Mouse (Mus musculus) kidney, postnatal 10 days (tissue): ENCODE results near the gene March6.

Source experiments
- DNase-seq: peaks from one replicate; pipeline ENCODE4 v3.0.0; 2021; ENCODE audit warnings: mixed read lengths

The March6 gene

DNA sequence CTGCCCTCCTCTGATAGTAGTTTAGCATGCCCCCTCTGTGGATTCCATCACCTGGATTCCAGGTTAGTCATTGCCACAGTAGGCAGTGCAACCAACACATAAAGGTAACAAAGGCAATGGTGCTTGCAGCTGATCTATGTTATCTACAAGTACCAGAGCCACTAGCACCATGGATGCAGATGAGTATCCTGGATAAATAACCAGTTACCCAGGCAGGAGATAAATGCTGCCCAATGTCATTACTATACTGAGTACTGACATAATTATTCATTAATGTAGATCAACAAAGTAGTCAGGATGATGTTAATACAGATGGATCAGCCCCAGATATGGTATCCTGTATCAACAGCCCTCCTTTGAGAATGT is 19.5 kb downstream of the March6 start:
- no peak for DNase-seq

DNA sequence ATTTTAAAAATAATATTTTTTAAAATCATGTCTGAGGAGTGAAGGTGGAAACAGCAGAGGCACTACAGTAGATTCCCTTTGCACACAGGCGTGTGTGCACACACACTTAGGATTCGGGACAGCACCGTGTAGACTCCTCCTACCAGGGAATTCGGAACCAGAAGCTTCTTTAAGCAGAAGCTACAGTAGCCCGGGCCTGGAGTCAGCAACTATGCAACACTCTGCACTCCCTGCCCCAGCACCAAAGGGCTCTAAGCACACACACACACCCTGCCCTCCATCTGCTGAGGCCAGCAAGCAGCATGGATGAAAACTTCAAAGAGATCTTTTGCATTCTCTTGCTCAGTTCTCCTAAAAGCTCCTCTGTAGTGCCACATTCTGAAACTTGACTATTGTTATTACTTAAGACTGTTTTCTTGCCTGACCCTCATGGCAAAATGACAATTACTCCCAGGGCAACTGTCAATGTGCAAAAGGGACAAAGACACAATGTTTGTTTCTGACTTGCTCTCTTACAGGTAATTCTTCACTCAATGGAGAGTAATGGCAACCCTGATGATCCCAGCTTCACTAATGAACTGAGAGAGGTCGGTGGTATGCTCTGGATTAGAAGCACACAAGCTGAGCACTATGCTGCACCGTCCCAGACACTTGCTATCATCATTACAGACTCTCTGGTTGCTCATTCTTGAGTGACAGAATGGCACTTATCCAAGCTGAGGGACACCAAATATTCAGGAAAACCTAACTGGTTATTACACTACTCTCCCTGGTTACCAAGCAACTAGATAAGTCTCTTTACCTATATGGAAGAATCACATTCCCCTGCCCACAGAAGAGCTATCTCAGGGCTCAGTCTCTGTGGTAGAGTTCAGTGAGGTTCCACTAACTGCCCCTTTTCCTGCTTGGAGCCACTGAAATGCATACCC is 20.1 kb downstream of the March6 start:
- peak; percentile 17 for DNase-seq

DNA sequence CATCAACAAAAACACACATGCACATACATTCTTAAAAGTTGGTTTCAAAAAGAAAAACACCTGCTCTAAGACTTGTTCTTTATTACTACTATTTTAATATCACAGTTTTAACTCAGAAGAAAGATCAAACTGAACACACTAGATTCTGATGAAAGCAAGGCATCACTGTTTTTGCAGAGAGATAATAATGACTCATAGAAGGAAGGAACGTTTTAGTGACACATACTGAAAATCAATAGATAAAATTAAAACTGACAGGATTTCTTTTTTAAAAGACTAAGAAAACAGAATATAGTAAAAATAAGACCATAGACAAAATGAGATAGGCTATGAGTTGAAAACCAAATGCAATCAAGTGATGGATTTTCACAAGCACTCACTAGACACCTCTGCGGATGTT is 25.8 kb downstream of the March6 start:
- DNase-seq, result no peak

DNA sequence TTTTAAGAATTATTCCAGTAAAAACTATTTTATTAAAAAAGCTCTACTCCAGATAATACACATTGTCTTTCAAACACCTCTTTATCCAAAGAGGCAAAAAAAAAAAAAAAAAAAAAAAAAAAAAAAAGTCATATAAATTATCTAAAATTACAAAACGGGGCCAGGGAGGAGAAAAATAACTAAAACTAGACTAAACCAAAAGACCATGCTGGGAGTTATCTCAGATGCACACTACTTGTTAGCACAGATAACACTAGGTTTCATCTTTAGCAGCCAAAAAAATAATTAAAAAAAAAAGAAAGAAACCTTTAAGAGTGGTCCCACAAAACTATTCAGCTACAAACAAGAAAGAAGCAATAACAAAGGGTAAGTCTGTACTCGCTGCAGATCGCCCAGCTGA is 27.4 kb downstream of the March6 start:
- no peak for DNase-seq

DNA sequence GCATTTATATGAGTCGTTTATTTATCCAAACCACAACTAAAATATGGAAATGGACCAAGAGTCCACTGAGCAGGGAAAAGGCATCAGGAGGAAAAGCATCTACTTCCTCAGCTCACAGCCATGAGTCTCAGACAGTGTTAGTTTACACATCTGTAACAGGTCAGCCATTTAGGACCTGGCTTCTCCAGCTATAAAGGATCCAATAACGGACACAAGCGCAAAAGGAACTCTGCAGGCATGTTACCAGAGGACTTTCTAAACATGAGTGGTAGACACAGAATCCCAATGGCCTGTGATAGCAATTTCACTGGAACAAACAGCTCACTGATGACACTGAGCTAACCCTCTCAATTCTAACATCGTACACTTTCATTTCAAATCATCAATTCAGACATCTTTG is 27.9 kb downstream of the March6 start:
- DNase-seq, result no peak

DNA sequence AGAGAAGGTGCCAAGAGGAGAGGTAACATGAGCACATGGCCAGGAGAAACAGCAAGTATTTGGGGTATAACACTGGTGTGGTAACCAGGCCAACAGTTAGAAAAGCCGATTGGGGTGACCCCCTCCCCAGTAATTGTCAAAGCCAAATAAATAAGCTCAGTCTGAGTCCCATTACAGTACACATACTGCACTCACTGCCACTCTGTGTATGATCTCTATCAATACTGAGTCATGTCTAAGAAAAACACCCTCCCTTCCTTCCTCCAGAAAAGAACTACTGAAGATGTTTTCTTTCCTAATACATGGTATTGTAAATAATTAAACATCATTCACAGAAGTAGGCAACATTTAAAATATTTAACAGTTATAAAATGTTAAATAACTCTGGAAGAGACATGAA is 28.5 kb downstream of the March6 start:
- no peak for DNase-seq

DNA sequence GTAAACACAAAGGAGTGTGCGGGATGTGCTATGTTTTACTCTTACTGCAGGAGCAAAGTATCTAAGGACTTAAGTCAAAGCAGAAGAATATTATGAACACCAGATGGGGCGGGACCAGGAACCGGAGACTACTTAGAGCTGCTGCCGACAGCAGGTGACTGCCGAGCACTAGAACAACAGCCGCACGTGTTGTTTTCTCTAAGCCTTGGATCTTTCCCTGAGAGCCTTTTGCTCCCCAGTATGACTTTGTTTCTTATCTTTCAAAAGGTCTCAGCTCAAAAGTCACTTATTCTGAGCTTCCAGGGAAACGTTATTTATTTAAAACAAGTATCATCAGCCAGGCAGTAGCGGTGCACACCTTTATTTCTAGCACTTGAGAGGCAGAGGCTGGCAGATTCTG is 36.0 kb downstream of the March6 start:
- no peak for DNase-seq

DNA sequence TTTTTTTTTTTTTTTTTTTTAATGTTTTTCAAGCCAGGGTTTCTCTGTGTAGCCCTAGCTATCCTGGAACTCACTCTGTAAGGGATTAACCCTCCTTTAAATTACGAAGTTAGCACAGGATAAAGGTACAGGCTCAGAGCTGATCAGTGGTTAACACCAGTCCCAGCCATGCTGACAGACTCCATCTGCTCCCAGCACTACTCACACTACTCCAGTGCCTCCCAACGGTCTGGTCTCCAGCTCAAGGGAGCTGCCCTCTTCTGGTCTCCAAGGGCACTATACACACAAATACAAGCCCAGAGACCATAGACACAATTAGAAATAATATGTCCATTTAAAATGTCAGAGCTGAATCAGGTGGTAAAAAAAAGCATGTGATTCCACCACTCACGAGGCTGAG is 36.5 kb downstream of the March6 start:
- no peak for DNase-seq

DNA sequence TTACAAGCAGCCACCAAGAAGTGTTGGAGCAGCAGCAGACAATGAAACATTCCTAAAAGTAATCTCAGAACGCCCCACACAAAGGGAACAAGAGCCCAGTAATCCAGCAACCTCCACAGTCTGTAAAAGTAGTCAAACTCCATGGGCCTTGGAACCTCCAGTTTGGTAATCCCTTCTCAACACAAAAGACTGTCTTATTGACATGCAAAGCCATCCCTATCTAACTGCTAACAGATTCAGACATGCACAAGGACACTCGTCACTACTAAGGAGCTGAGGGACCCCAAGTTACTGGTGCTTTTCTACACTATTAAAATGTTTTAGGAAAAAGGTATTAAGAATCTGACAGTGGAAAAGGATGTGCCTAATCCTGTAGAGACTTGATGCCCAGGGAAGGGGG is 43.4 kb downstream of the March6 start:
- DNase-seq, result no peak

DNA sequence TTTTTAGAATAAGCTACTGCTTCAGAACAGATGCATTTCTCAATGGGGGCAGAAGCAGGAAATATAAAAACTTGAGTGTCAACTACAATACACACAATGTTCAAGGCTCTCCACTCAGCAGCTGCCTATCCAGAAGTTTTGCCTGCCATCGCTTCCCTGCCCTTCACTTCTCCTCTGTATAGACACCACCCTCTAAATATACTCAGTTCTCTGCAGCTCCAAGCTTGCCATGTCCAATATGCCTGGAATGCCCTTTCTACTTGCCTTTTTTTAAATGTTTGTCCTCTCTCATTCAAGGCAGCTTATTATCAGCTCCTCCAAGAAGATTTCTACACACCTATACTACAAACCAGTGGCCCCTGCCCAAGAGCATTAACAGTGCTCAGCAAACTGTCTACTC is 54.2 kb downstream of the March6 start:
- no peak for DNase-seq

DNA sequence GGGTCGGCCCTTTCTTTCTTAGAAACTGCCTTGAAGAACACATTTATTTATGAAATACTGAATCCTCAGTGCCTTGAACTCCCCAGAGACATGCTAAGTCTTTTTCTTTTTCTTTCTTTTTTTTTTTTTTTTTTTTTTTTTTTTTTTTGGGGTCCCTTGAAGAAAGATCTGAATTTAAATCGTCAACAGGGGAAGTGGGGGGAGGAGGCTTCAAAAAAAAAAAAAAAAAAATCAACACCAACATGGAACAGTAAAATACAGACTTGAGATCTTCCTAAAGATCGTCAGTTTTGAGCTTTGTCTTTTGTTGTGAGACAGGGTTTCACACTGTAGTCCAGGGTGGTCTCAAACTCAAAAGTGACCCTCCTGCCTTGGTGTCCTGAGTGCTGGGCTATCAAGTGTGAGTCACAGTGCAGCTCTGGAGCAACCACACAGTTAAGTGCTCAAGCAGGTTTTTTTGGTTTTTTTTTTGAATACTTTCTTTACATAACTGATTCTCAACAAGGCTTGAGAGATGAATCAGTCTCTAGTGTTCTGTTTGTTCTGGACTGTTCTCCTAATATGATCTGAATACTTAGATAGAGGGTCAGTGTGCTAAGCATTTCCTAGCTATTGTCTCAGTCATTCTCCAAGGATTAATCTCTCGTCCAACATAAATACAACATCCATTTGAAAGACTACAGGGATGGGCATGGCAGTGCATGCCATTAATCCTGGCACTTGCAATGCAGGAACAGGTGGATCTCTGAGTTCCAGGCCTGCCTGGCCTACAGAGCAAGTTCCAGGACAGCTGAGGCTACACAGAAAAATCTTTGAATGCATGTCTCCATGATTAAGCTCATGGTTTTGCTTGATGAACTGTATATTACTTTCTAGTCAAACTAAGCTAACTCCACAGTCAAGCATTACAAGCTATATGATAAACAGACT is 57.9 kb downstream of the March6 start:
- no peak for DNase-seq

DNA sequence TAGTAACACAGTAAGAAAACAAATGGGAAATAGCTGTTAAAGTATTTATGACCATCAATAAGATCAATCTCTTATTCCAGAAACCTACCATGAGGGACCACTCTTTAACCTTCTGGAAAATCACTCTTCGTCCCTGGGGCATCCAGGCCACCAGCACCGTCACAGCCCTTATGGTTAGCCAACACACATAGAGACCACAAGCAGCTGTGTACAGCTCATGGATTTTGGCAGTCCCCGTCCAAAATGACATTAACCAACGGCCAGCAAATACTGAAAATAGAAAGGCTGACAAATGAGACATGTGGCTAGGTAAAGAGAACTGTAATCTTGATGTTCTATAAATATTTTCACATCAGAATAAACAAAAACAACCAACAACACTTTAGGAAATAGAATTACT is 59.3 kb downstream of the March6 start:
- DNase-seq, result no peak

DNA sequence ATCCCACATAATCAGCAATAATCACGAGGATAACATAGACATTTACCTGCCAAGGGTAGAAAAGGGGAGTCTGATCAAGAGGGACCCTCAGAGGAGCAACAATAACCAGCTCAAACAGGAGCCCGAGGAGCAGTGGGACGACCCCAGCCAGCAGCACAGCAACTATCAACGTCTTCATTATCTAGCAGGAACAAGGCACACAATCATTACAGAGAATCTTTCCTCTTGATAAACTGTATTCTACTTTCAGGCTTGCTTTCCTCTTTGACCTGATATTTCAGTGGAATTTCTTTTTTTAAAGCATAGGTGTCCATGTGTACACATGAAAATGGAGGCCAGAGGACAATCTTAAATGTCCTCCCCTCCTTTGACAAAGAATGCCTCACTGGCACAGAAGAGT is 61.4 kb downstream of the March6 start:
- no peak for DNase-seq

DNA sequence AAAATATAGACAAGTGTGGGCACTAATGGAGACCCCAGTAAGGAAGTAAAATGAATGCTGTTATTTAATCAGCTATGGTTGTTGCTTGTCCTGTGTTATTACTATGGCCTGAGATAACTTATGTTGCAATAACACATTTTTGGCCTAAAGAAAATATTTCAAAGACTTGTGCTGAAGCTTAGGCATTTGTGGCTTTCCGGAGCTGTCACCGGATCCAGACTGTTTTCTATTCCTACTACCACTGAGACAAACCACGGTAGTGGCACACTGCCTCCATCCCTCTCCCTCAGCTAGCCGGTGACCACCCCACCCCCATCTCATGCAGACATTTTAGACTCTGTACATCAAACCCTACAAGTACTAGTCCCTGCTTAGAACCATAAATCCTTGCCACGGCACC is 62.0 kb downstream of the March6 start:
- no peak for DNase-seq

DNA sequence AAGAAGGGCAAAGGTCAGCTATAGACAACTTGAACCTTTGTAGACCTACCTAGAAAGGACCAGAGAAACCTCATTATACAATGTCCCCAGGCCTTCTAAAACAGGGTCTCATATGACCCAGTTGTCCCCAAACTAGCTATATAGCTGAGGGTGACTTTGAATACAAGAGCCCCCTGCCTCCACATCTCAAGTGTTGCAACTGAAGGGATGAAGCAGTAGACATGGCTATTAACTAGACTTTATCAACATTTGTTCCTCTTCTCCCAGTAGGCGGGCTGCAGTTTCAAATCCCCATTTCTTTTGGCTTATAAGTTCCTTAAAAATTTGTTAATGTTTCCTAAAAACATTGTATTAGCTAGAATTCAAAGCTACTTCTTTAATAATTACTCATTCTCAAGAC is 64.1 kb downstream of the March6 start:
- no peak for DNase-seq

DNA sequence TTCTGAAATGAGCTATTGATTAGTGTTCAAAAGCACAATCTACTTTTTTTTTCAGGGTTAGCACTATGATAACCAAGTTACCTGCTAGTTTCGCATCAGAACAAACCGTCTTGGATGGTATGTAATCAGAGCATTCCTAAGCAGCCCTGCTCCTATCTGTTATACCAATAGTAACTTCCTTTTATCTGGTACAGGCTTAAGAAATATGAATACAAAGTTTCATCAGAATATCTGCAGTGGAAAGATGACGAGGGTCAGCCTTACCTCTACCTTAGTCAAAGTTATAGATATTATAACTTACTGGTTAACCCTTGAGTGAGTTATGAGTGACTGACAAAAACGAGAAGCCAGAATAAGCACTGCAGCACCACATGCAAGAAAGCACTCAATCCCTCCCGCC is 64.6 kb downstream of the March6 start:
- DNase-seq, result no peak

DNA sequence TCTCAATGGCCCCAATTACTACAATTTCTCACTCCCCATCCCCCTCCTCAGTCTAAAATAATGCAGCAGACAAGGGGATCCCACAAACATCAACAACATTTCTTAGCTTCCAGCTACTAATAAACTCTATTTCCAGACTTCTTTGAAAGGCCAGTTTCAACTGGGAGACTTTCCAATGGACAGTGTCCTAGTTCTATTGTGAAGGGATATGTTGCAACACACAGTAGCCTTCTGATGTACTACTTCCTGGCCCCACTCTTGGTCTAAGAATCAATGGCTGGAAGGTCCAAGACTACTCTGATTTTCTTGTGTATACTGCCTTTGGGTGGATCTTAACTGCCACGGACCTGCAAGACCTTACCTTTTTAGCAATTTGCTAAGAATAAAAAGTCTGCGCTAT is 65.0 kb downstream of the March6 start:
- DNase-seq, result no peak

DNA sequence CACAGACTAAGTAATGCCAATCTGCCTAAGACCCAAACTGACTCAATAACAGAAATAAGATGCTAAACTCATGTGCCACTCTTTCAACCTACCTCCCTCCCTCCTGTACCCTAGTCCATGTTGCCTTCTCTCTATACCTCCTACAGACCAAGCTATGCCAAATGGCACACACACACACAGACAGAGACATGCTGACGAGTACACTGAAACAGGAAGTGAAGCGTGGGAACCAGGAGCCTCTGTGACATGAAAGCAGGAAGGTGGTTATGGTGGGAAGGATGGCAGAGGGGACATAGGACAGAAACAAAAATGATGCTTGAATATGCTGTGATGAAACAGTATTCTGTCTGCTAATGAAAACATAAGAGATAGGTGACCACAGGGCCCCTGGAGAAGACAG is 70.3 kb downstream of the March6 start:
- no peak for DNase-seq

DNA sequence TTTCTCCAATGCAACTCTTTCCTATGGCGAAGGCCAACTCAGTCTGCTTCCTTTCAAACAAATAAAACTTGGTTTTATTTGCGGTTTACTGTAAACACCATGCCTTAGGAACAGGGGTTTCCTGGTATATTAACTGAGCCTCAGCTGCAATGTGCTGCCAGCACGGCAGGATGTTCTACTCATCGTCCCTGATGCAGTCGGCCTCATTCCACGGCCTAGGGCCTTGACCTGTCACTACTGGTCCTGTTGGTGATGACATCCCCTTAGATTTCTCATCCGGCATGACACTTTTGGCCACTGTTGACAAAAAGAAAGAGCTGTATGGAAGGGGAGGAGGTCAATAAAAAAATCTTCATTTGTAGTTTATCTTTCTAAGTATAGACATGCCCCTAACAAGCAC is 72.8 kb downstream of the March6 start:
- no peak for DNase-seq

DNA sequence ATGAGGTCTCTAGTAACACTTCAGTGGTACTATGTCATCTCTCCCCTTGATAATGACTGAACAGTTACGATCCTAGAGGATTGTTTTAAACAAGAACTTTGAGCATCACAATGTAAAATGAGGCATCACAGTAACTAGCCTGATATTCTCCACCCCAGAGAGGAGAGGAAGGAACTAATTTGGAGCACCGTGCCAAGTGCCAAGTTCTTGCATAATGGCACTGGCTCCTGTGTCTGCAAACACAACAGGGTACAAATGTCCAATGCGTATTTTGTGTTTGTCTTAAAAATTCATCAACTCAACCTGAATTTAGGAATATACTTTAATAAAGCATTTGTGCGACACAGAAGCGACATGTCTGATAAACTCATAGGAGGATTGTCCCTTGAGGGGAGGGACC is 74.5 kb downstream of the March6 start:
- DNase-seq, result no peak

DNA sequence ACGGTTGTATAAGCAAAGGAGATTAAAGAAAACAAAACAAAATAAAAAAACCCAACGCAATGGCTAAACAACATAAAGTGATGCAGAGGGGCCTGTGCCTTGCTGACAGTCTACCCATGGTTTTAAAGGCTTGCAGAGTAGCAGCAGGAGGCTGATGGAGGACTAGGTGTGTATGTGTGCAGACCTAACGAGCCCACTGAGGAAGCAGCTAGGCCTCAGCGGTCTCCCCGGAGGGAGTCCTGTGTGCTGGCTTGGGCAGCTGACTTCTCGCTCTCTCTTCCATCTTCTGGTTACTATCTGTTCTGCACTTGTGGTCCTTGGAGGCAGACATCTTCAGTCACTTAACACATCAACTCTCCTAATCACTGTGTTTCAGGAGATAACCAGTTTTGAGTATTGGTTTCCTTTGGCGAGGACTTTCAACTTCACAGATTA is 76.0 kb downstream of the March6 start:
- no peak for DNase-seq

DNA sequence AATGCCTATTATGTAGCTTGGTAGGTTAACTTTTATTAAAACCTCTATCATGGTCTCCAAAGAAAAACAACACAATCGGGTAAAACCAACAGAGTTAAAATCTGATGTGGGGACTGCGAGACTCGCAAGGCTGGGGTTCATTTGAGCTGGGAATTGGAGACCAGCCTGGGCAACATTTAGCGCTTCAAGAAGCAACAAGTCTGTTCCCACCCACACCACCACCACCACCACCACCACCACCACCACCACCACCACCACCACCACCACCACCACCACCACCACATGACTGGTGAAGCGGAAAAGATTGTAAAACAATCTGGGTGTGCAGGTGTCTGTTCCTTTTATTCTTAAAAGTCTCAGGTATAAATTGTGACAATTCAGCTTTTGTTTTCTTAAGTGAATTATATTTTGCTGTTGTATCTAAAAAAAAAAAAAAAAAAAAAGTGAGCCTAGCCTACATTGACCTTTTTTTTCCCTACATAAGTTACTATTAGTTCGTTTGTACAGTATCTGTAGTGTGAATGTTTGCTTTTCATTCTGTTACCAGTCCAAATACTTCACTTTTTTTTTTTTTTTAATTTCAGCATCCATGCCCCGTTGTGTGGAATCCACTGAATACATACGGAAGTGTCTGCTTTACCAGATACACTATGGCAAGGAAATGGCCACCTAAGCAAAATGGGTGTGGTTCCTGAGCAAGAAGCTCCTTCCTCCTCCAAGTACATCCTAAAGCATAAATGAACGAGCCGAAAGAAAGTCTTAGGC is 76.6 kb downstream of the March6 start:
- DNase-seq, result no peak
